Mouse (Mus musculus): ENCODE results near the gene Hs3st4.

The Hs3st4 gene

DNA sequence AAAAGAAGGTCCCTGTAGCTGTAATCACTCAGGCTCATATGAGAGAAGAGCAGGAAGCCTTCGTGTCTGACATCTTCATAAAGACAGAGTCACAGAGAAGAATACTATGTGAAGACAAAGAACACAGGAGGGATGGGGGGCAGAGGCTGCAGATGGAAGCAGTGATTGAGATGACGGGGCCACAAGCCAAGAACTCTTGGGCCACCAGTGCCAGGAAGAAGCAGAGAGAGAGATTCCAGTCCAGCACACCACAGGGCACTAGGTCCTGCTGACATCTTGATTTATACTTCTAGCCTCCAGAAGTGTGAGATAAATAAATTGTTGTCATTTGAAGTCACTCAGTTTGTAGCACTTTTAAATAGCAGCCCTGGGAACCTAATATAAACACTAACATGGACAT, 168.2 kb downstream of the Hs3st4 start:
- DNase-seq = no peak

DNA sequence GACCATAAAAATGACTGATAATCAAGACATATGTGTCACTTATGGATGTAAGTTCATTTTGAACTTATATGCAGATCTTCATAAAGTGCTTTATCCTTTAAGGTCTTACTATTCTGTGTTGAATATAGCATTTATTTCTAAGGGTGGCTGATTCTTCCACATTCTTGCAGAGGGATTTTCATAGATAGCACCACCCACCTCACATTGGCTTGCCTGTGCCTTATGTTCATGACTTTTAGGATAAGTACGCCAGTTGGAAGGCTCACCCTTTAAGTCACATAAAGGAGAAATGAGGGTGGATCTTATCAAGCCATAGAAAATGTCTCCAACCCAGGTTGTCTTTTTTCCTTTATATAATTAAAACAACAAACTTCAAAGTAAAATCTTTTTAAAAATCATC, 180.6 kb downstream of the Hs3st4 start:
- no peak for DNase-seq

DNA sequence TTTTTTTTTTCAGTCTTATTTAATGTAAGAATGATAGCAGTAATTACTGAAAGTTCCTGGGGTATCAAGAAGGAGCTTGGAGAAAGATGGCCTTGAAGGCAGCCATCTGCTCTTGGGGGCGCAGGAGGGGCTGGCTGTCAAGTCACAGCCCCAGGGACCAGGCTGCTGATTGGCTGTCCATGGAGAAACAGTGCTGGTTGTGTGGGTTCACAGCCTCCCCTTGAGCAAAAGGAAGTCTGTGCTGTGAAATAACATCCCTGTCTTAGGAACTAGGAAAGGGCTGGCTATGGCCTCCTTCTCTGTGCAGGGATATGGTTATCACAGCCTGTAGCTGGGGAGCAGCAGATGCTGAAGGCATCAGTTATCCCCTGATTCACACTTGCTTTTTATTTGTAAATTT, 183.6 kb downstream of the Hs3st4 start:
- no peak for DNase-seq

DNA sequence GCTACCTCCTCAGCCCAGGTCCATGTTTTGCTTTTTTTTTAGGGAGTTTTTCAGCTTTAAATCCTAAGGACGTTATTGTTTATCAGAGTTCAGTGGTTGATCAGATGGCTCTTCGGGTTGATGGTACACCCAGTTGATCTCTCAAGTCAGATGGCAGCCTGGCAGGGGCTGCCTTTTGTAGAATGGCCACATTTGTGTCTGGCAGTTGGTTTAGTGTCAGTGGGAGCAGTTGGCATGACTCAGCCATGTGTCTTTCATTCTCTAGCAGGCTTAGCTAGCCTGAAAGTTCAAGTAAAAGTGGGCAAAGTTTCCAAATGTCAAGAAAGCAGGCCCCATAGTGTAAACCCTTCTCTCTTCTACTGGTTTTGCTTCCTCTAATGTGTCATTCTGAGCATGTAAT, 186.1 kb downstream of the Hs3st4 start:
- DNase-seq = no peak

DNA sequence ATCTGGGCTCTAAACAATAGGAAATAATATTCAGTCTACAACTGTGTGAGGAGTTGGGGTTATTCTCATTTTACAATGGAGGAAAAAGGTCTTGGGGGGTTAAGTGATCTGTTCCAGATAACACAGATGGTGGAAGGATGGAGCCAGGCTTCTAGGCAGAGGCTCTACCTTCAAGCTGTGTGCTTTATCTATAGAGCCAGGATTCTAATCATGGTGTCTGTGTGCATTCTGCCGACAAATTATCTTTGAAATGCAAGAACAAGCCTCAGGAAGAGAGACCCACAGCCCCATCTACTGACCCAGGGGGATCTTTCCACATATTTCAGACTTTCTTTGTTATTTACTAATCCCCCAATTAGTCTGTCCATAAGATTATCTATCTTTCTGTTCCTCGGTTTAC, 187.3 kb downstream of the Hs3st4 start:
- DNase-seq = no peak

DNA sequence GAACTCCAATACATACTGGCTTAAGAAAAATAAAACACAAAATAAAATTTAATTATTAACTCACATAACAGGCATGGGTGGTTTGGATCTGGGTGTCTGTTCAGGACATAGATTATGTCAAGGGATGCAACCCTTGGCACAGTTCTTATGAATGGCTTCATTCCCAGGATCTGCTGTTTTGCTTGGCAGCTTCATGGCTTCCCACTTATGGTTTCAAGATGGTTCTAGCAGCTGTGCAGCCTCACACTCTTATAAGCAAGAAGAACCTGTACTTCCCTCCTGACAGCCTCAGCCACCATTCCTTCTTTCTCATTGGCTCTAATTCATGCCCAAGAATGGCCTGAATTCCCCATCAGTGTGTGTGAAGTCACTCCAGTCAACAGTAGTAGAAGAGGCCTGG, 189.3 kb downstream of the Hs3st4 start:
- no peak for DNase-seq

DNA sequence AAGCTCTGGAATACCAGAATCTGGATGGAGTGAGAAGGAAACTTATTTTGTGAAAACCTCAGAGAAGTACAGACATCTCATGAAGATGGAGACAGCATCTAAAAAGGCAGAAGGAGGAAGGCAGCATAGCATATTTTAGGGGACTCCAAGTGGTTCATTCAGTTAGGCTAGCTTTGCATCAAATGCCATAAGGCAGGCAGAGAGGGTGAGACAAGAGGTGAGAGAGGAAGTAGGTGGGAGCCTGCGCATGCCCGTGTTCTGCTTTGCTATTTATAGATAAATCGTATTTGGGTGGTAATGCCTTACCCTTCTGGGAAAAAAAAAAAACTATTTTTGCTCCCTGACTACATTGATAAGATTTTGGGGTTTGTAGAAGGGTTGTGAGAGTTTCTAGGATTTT, 198.3 kb downstream of the Hs3st4 start:
- no peak for DNase-seq

DNA sequence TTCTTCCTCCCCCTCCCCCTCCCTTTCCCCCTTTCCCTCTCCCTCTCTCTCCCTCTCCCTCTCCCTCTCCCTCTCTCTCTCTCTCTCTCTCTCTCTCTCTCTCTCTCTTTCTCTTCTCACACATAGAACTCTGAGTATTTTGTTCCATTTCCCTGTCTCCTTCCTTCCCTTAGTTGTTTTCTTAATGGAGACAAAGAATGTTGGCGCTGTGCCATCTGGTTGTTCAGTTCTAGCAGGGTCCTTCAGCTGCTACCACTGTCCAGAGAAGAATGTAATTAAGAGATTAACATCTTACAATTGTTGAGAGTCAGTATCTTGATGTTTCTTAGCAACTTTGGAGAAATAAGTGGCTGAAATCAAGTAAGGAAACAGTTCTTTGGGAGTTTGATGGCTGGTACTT, 202.0 kb downstream of the Hs3st4 start:
- no peak for DNase-seq

DNA sequence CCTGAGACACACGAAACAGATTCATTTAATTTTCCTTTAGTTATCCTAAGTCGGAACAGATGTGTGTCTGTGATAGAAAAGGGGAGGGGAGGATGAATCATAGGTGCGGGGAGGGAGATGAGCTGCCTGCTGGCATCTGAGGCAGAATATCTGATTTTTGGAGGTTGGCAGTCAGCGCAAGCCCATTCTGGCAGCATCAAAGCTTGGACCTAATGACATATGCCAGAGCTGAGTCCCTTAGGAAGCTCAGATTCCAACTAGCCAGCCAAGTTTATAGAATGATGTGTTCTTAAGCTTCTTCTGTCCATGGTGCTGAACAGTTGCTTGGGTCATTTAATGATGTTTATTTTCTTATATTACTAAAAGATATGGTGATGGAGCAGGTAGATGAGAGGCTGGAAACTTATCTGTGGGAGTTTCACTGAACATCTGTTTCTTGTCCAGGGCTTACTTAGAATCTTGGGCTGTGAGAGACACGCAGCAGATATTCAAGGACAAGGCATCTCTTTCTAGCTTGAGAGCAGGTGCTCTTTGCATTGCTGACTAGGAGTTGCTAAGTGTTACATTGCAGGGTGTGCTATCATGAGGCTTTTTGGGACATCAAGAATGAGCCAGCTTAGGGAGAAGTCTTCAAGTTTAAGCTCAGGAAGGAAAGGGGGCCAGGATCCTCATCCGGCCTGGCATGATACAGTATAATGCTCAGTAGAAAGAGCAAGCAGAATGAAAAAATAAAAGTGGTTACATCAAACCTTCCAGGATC, 216.3 kb downstream of the Hs3st4 start:
- DNase-seq = no peak

DNA sequence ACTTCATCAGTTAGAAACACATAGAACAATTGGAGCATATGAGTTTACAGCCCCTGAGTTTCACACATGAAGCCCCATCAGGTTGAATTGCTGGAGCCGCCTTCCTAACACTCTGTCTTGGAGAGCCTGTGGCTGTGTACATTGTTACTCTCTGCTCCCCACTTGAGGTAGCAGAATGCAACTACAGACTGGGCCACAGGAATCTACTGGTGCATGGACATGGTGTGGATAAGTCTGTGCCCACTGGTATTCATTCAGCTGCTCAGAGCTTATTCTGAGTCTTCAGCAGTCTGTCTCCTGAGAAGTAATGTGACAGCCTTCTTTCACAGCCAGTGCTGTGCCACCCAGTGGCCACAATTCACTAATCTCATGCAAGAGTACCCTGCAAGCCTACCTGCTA, 234.3 kb downstream of the Hs3st4 start:
- no peak for DNase-seq

DNA sequence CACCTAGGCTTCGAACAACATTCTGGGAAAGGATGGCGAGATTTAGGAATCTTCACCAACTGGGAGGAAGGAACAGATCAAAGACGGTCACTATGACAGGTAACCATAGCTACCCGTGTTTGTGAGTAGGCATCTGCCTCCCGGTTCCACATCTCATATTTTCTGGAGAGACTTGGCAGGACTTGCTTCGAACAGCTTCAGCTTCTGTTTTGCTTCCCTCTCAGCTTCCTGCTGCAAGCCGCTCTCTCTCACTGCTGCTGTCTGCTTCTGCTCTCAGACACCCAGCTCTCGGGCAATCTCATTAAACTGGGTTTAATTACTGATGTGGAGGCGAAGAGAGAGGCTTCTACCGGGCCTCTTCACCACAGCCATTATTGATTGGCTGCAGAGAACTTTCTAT, 237.9 kb downstream of the Hs3st4 start:
- no peak for DNase-seq

DNA sequence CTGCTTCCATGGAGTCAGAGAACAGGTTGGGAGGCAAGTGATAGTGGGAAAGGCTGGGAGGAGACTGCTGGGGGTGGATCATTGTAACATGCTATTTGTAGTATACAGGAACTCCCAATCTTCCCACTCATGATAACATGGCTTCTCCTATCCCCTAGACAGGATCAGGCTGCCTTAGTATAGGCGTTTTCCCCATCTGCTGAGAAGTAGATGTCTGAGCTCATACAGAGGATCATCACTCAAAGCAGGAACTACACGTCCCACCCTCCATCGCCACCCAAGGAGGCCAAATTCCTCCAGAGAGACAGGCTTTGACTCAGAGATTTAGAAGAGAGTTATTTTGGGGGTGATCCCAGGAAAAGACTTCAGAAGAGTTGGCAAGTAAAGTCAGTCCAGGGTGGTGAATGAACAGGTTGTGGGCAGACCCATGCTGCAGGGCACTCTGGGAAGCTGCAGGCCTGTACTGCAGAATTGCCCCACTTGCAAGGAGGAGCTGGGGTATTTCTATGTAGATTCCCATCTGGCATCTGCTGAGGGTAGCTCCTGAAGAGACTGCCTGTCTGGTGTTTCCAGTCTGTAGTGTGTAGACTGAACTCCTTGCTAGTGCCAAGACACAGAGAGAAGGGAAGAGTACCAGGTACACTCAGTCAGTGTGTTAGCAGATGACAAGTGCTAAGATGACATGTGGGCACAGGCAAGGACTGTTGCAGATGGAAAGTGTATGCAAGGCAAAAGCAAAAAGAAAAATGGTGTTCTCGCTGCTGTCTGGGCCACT, 255.4 kb downstream of the Hs3st4 start:
- DNase-seq = no peak

DNA sequence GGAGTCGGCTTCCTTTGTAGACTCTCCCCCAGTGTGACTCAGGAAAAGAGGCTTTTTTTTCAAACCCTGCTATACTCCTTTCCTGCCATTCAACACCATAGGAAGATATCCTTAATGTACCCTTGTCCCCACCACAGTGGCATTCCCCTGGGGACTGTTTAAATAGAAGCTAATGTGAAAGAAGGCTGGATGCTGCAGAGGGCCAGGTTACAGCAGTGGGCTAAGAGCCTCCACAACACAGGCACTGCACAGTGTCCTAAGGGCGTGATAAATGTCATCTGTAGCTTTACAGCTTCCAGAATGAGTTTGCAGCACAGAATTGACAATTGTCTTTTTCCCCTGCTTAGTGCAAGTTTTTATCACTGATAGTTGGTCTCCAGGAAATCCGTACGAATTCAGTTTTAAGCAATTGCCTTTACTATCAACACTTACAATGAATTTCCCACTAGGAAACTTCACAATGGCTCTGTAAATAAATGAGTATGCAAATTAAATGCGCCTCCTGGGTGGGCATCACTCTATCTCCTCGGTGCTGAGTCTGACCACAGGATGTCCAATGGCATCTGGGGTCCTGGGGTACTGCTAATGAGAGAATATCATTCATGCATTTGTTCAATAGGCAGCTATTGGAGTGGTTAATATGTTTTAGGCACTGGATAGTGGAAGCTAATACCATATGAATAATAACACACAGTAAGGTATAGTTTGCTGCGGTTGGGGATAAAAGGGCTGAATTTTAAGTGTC, 257.4 kb downstream of the Hs3st4 start:
- no peak for DNase-seq

DNA sequence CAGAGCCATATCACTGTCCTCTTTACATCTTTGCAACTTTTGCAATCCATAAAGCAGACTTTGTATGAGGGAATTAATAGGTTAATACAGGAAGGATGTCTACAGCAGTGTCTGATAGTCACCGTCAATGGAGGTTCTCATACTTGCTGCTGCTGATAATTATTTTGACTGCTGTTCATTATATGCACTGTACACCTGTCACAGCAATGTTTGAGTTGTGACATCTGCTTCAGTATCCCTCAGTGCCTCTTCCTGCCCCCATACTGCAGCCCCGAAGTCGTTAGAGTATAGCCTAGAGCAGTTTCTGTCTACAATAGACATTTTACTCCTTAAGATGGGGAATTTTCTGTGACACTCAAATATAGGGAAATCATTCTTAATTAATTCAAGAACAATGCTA, 267.2 kb downstream of the Hs3st4 start:
- DNase-seq = no peak

DNA sequence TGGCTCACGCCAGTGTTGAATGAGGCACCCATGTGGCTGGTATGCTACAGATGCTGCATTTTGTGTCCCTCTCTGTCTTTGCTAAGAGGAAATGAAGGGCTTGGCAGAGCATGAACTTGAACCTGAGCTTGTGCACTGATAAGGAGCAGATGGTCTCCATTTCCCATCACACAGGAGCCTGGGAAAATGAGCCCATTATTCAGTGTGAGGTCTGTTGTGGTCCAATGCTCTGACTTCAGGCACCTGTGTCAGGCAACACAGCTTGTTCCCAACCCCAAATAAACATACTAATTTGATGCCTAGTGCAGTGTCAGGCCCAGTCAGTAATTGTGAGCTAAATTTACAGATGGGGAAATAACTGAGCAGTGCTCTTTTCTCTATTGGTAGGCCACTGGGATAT, 267.9 kb downstream of the Hs3st4 start:
- no peak for DNase-seq

DNA sequence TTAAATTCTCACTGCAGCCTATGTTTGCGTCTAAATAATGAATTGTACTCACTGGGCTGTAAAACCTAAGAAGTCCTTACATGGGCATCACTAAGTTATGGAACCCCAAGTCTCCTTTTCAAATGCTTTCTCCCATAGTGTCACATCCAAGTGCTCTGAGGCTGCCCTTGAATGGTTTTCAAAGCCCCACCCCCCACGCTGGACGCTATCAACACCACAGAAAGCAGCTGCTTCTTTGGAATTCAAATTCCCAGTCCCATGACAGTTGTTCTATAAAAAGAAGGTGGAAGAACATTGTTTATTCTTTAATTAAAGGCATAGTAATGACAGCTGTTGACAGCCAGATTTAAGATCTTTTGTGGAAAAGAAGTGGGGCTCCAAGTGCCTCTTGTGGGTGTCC, 275.8 kb downstream of the Hs3st4 start:
- DNase-seq = no peak

DNA sequence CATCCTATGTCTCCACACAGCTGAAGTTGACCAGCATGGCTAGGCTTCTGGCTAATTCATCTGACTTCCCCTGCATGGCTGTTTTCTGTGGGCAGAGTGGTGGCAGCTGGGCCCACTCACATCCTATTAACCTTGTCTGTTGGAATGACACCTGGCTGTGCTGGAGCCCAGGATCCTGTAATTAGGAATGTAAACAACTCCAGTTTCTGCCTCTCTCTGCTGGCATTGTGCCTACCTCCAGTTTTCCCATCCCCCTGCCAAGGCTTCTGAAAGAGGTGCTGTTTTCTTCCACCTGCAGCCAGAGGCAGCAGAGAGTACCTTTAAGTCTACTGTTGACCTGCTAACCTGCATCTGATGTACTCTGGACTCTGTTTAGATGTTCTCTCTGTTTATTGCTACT, 288.1 kb downstream of the Hs3st4 start:
- DNase-seq = no peak

DNA sequence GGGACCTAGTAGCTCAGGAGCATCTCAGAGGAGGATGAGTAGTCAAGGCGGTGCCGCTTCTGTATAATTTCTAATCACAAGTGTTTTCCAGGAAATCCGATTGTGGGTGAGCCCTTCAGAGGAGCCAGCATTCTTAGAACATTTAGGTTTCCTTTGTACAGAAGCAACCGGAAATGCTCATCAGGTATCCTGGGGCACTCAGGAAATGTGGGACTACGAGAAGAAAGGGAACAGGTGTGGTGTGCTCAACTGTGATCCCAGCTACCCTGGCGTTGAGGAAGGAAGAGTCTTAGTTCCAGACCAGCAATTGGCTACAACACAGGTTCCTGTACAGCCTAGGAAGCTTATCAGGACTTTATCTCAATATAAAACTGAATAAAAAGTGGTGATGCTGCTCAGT, 307.2 kb downstream of the Hs3st4 start:
- DNase-seq = no peak

DNA sequence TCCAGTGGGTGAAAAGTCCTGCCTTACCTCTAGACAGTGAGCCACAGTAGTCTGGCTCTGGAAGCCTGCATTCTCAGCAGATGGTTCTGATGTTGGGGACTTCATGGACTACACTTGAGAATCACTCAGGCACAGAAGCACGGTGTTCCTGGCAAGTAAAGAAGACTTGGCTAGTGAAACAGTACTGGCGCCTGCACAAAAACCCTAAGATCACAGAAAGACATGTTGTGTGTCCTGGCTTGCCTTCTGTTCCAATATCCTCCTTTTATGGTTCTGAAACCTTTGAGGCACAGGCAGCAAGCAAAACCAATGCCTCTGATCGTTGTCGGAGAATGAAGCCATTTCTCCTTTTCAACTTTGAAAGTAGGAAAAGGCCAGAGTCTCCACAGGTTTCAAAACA, 336.8 kb downstream of the Hs3st4 start:
- peak; percentile 7 for DNase-seq

DNA sequence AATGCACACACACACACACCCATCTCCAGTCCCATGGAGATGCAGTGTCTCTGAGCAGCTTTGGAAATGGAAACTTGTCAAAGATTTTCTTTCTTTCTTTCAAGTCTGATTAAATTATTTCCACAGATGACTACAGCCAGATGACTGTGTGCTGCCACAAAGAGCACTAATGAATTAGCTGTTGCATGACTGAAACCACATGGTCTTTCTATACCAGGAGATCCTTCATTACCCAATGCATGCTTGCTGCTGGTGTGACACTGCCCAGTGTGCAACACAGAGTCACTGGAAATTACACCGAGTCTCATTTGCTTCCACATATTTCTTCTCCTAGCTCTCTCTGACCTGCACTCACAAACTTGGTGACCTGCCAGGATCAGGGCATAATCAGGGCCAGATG, 353.0 kb downstream of the Hs3st4 start:
- no peak for DNase-seq

DNA sequence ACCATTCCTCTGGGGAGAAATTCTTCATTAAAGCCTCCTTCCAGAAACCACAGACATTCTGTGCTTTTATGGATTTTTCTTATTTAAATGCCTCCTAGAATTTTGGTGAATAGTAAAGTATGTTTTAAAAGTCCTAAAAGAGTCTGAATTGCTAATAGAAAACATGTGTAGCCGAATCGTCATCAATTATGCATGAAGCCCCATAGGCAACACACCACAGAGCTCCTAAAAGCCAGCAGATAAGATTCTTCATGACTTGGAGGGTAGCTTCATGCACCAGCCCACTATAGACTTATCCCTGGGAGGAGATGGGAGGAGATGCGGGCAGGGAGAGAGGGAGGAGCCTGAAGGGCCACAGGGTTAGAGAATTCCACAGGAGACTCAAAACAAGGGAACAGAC, 358.8 kb downstream of the Hs3st4 start:
- no peak for DNase-seq

DNA sequence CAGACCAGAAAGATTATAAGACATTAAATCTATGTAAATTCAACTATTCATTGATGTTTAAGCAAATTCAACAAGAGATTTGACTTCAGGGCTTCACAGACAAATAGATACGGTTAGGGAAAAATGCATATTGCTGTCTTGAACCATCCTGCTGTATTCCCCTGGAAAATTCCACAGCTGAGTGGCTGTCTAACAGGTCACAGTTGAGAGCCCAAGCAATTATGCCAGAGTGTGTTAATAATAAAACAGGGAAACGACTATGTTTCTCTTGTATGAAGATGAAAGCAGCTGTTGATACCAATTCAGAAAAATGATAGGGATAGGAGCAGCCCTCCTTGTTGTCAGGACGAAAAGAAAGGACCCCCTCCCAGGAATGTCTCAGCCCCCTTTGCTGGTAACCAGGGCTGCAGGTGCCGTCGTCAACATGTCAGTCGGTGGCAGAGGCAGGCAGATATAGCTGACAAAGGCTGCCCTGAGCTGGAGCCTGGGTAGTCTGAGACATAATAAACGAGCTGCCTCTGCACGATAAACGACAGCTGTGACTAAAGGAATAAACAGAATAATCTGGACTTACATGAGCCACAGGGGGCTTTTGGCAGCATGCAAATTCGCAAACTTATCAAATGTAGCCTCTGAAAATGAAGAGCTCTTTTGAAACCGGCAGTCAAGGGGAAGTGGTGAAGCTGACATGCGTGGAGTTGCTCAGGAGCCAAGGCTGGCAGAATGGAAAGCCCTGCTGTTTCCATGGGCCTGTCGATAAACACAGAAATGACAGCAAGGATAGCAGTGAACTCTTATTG, 364.7 kb downstream of the Hs3st4 start:
- DNase-seq = peak; percentile 14

DNA sequence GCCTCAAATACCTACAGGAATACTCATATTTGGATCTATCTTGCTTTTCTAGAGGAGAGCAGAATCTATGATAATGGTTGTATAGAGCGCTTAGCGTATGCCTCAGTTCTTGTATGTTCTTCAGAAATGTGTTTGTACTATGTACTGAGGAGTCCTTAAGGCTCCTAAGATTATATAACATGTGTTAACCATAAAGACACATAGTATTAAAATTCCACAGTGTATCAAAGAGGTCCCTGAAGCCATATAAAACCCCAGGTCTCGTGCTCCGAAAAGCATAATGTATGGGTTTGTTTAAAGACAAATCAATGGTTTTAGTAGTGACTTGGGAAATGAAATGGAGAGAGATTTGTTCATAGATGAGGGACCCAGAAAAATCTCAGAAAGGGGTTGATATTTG, 371.4 kb downstream of the Hs3st4 start:
- no peak for DNase-seq

All from right cerebral cortex, postnatal 4 days (tissue).